Mouse (Mus musculus) cerebellum, adult 9-10 months (tissue): ENCODE results near the gene Vamp2.

Source experiments
- DNase-seq: peaks from one replicate; pipeline ENCODE4 v3.0.0; 2022

Vamp2 gene

DNA sequence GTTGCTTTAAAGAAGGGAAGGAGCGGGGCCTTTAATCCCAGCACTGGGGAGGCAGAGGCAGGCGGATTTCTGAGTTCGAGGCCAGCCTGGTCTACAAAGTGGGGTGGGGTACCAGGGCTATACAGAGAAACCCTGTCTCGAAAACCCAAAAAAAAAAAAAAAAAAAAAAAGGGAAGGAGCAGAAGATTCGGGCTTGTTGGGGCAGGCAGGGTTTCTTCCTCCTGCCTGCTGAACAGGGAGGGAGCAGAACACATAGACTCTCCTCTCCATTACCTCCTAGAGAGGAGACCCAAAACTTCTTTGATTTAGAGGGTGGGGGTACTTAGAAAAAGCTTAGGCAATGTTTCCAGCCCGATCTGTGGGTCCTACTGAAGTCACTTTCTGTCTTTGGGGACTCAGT is 47.1 kb downstream of the Vamp2 start:
- DNase-seq = no peak
